Mouse (Mus musculus): ENCODE data around the gene Gstk1. TPM values are rescaled to one million over a fixed set of nuclear protein-coding genes. Genes with fewer than 3 reads are reported as not detected.

Gstk1 gene
- total RNA-seq, 2 experiments from 2014 or later, result 11.0 to 14.9 TPM

- DNase-seq (ENCODE audit: low spot score in 2 of 2), result no peak
Measured at GRCm38 (mm10) chr6:42265391-42266330, 19.9 kb downstream of the Gstk1 start.

- no peak for DNase-seq (ENCODE audit: low spot score in 2 of 2)
Measured at GRCm38 (mm10) chr6:42270817-42271216, 25.1 kb downstream of the Gstk1 start.

GRCm38 (mm10) chr6:42276151-42276550, 30.4 kb downstream of the Gstk1 start:
- DNase-seq (ENCODE audit: low spot score in 2 of 2), result no peak

DNA sequence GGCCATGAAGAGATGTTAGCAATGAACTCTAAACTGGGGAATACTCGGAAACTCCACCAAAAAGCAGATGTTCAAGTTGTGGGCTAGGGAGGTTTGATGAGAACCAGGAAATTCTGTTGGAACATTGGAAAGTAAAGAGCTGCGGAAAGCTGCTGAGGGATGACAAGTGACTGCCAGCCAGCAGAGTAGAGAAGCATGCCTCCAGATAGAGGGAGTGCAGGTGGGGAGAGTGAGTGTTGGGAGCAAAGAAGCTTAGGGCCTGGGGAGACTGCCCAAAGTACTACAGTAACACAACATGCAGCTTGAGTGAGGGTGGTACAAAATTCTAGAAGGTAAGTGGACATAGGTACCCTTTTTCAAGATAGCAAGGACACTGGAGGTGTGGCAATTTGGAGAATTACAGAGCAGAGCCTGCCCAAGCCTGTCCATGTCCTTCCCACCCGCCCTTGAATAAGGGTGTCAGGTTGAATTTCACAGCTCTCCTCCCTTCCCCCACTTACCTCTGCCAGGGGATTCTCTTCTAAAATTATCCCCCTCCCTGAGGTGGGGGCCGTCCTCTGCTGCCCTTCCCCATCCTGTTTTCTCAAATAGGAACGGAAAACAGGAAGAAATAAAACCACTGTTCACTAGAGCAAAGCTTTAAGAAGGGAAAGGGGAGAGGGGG, 37.3 kb downstream of the Gstk1 start:
- DNase-seq (ENCODE audit: low spot score in 2 of 2), result no peak

DNA sequence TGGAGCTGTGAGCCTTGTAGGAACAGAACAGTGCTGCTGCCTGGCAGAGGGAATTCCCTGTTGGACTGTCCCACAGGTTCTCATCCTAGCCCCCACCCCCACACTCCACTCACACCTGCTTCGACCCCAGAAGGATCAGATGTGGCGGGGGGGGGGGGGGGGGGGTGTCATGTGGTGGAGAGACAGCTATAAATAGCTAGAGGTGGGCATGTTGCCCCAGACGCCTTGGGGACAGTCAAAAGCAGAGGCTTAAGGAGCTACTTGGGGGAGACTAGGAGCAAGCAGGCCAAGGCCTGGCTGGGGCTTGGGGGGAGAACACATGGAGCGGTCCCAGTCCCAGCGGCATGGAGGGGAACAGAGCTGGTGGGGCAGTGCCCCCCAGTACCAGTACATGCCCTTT, 40.7 kb downstream of the Gstk1 start, which contains the start of gene Clcn1:
TSS of gene Clcn1 (plus strand) at position 238 of the 400 bp plus-strand sequence.
- DNase-seq (ENCODE audit: low spot score in 2 of 2), result no peak

GRCm38 (mm10) chr6:42287562-42287961, 41.8 kb downstream of the Gstk1 start:
- no peak for DNase-seq (ENCODE audit: low spot score in 2 of 2)

DNA sequence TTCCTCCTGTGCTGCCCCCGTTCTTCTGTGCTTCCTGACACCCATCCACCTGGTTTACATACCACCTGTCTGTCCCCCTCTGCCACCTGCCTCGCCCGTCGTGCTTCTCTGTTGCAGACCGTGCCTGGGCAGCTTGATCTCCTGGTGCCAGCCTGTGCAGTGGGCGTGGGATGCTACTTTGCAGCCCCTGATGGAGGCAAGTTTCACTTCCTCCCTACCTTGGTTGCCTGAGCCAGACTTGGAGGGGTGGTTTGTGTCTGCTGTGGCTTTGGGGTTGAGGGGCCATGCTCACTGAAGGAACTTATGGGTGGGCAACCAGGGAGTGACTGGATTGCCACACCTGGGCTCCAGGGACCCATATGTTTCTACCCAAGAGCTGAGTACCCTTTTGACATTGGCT, 47.6 kb downstream of the Gstk1 start:
- no peak for DNase-seq (ENCODE audit: low spot score in 2 of 2)

DNA sequence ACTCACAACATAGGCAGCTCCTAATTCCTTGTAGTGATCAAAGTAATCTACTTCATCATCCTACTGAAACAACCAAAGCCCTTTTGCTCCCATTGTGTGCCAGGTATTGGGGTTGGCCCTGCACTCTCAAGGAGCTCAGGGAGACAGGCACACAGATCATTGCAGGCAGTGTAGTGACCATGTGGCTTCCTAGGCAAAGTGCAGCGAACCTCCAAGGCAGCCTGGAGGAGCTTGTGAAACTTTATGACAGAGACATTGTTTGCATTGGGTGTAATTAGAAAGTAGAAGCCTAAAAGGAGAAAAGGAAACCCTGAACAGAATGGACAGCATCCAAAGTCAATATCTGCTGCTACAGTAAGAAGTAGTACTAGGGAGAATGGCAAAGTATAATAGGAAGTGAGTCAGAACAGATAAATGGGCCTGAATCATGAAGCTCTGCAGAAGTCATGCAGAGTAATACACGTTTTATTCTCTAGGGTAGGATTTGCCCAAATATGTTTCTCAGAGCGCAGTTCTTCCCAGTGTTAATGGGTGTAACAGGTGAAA, 49.9 kb downstream of the Gstk1 start:
- no peak for DNase-seq (ENCODE audit: low spot score in 2 of 2)

DNA sequence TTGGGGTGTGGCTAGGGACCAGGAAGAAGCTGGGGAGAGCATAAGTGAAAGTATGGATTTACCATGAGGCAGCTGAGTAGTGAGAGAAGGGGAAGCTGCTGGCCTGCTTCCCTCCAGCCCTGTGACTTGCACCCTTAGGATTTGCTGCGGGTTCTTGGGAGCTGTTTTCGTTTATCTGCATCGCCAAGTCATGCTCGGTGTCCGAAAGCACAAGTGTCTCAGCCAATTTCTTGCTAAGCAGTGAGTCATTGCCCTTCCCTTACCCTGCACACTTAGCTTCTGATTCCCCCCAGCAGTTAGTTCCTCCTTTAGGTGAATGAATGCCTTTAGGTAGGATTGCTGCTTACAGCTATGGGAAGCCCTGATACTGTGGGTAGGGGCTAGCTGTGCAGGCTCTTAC, 53.6 kb downstream of the Gstk1 start:
- no peak for DNase-seq (ENCODE audit: low spot score in 2 of 2)

Other genes starting within 250 kb of the Gstk1 start
- gene Sva, start 207.5 kb upstream of the Gstk1 start, total RNA-seq (2021), result not detected
- not detected for gene Tas2r139, start 105.0 kb upstream of the Gstk1 start, total RNA-seq (2021)
- gene Tas2r144, start 30.6 kb upstream of the Gstk1 start, total RNA-seq (2021), result not detected
- not detected for gene Tmem139, start 16.0 kb downstream of the Gstk1 start, total RNA-seq (2021)
- 10 to 100 TPM; 20.6 to 22.3 TPM for gene Casp2, start 19.1 kb downstream of the Gstk1 start, total RNA-seq (2021)
- 1 to 10 TPM; 3.8 to 4.0 TPM for gene Clcn1, start 40.8 kb downstream of the Gstk1 start, total RNA-seq (2021)
- gene Fam131b, start 78.7 kb downstream of the Gstk1 start, total RNA-seq (2021), result 100 to 1,000 TPM; 115 to 123 TPM
- 10 to 100 TPM; 48.9 to 51.2 TPM for gene Zyx, start 103.7 kb downstream of the Gstk1 start, total RNA-seq (2021)
- under 1 TPM in 1 of 2 experiments, not detected in 1; 0.23 TPM for gene Epha1, start 127.3 kb downstream of the Gstk1 start, total RNA-seq (2021)
- gene Tas2r143, start 154.3 kb downstream of the Gstk1 start, total RNA-seq (2021), result not detected
- not detected for gene Tas2r135, start 159.5 kb downstream of the Gstk1 start, total RNA-seq (2021)
- gene Tas2r126, start 188.6 kb downstream of the Gstk1 start, total RNA-seq (2021), result not detected
- not detected for gene Olfr458, start 219.3 kb downstream of the Gstk1 start, total RNA-seq (2021)
- not detected for gene Olfr457, start 230.4 kb downstream of the Gstk1 start, total RNA-seq (2021)
- not detected for gene Olfr456, start 241.3 kb downstream of the Gstk1 start, total RNA-seq (2021)

All from left cerebral cortex, adult 18-20 months (tissue).